Mouse (Mus musculus): ENCODE measurements at regions not wholly inside any gene's neighbourhood (a gene's known extent, or its start where the extent isn't known, plus 50 kb on each side); places are given as distances from the start of the nearest gene placed in this dataset.

DNA sequence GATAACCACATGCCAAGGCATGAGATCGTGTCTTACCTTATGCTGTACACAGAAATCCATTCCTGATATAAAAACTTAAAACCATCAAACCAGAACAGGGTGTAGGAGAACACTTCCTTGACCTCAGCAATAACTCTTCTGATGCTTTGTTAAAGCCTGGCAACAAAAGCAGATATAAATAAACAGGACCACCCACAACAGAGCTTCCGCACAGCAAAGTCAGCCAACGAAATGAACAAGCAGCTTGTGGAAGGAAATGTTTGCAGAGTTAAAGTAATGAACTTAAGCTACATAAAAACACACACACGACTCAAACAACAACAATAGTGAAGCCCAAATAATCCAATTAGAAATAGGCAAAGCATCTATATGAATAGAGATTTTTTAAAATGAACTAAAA lies 54.8 kb upstream of the Bach2 start:
- DNase-seq, result no peak

DNA sequence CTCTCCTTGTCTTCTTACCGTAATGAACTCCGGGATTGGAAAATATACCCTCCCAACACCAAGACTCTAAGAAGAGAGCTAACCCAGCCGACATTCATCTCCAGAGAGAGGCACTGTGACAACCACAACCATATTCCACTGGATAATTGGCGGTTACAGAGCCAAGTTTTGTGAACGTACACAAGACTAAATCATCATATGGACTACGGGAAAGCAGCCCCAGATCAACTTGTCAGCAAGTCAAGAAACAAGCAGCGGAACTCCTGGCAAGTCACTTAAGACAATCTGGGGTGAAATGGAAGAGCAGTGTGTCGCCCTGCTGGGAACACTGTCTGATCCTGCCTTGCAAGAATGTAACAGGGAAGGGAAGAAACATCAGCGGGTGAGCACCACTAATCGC lies 52.6 kb upstream of the Bach2 start:
- no peak for DNase-seq

DNA sequence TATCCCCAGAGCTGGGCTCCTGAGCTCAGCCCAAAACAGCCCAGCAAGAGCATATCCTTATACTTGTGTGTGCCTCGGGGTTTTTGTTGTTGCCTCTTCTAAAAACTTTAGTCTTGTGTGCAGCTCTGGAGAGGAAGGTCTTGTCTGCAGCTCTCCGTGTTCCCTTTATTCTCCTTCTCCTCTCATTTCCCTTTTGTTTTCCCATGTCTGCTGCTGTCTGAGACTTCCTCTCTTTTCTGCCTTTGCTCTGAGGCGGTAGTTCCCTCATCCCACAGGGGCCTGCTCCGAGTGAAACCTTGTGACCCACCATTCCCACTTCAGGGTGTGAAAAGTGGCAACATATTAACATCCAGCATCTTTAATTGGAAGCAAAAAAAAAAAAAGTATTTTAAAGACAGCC lies 51.5 kb upstream of the Bach2 start:
- no peak for DNase-seq

DNA sequence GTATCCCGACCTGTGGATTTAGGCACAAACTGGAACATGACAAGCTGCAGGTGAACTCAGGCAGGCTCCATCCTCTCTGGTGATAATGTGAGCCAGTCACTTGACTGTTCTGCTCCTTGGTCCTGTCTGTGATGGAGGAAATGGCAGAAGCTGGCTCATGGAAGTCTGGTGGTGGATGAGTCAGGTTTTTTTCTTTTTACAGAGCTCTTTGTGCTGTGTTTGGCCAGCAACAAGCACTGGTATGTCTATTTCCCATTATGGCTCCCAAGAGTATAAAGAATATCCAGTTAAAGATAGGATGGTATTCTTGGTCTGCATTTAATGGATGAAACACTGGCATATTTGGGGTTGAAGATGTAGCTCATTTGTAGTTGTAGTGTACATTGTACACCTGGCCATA lies 50.5 kb upstream of the Bach2 start:
- DNase-seq, result no peak

DNA sequence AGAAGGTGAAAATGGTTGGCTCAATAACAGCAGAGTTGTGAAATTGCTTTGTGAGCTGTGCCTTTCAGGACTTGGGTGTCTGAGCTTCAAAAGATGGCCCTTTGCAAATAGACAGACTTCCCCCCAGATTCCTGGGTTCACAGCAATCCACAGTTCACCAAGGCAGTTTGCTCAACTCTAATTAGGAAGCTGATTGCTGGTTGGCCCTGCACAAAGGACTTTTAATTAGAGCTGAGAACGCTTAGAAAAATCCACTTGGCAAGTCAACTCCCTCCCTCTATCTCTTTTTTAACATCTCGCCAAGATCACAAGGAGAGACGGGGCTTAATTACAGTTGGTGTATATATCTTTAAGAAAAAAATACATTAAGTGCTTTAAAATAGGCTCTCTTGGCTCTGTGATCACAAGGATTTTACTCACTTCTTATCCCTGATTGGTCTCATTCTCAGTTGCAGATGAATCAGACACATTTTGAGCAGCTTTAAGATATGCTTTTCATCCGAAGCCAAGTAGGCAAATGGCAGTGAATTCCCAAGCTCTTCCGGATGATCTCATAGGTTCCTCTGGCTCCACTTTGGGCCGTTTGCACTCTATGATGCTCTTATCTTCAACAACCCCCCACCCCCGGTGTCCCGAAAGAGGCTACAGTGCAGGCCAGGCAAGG lies 49.7 kb upstream of the Bach2 start:
- DNase-seq, result no peak

Data from cerebellum, adult 9-10 months (tissue).